Mouse (Mus musculus) embryonic facial prominence, embryonic 14.5 days (tissue): Measurements from ENCODE around the gene Cacnb4. TPM values are rescaled to one million over a fixed set of nuclear protein-coding genes. Genes with fewer than 3 reads are reported as not detected.

ENCODE experiments used
- ATAC-seq: fragments of 200-750 bp; cut with Nextera tagmentation; 2 replicates; pipeline ENCODE4 v1.8.0; 2017; ENCODE audit warnings: low read depth, moderate number of reproducible peaks, moderate TSS enrichment
- DNase-seq: peaks from one replicate; pipeline ENCODE4 v3.0.0-alpha.2; 2015; ENCODE audit warnings: low spot score
- H3K27ac ChIP-seq: fragments of 300-500 bp; sonication (generic); replicated peaks from 2 replicates; pipeline ENCODE4 v1.5.1; 2014; ENCODE audit warnings: low read depth, mild to moderate bottlenecking, low read length, moderate library complexity
- H3K27me3 ChIP-seq: fragments of 300-500 bp; sonication (generic); replicated peaks from 2 replicates; pipeline ENCODE4 v1.6.1; 2014; ENCODE audit warnings: low read length; ENCODE audit not compliant: control insufficient read depth, insufficient read depth
- H3K36me3 ChIP-seq: fragments of 300-500 bp; sonication (generic); 2 replicates; pipeline ENCODE4 v1.6.1; 2014; ENCODE audit warnings: low read length, mixed read lengths; ENCODE audit not compliant: control insufficient read depth, insufficient read depth
- H3K4me1 ChIP-seq: fragments of 300-500 bp; sonication (generic); 2 replicates; pipeline ENCODE4 v1.6.1; 2014; ENCODE audit warnings: antibody characterized with exemption, low read length; ENCODE audit not compliant: control insufficient read depth, insufficient read depth
- H3K4me2 ChIP-seq: fragments of 300-500 bp; sonication (generic); 2 replicates; pipeline ENCODE4 v1.6.1; 2014; ENCODE audit warnings: low read depth, mild to moderate bottlenecking, low read length, moderate library complexity, mixed read lengths
- H3K4me3 ChIP-seq: fragments of 300-500 bp; sonication (generic); 2 replicates; pipeline ENCODE4 v1.5.1; 2014; ENCODE audit warnings: low read depth, mild to moderate bottlenecking, low read length
- H3K9ac ChIP-seq: fragments of 300-500 bp; sonication (generic); 2 replicates; pipeline ENCODE4 v1.6.1; 2014; ENCODE audit warnings: low read depth, mild to moderate bottlenecking, low read length, moderate library complexity, mixed read lengths
- H3K9me3 ChIP-seq: fragments of 300-500 bp; sonication (generic); 2 replicates; pipeline ENCODE4 v1.6.1; 2016; ENCODE audit warnings: low read length; ENCODE audit not compliant: control insufficient read depth
- WGBS: fragments of 180-500 bp; shearing (Covaris S2); extraction: QIAGEN DNeasy Blood & Tissue Kit; methylation state at CpG from one replicate; pipeline ENCODE4 v1.1.7; 2014; 5-methylcytosine and 5-hydroxymethylcytosine counted together
- polyA plus RNA-seq: library from polyadenylated mRNA; unstranded; fragments of >200 nt; fragmentation: Nextera tagmentation; extraction: Ambion mirVana; gene quantifications from 2 replicates; pipeline ENCODE4 v1.2.1, GENCODE M21; 2014

Cacnb4 gene
- polyA plus RNA-seq, 1 experiment from 2014 or later, result 1.4 TPM

DNA sequence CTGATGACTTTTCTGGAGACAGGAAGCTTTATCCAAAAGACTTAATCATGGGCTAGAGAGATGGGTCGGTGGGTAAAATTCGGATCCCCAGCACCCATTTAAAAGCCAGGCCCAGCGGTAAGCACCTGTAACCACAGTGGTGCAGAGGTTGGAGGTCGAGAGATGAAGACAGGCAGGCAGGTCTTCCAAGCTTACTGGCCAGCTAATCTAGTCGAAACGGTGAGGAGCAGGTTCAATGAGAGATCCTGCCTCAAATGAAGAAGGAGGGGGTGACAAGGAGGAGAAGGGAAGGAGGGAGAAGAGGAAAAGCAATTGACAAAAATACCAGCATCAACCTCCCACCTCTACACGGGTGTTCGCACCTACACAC lies 72.0 kb downstream of the Cacnb4 start:
- no peak overlapping the region for H3K9ac ChIP-seq
- H3K4me2 ChIP-seq, result no peak overlapping the region
- H3K4me1 ChIP-seq, result no peaks in the 10 kb centered on the region
- 85% methylated on average over 8 of the region's 8 CpGs for WGBS
- no peaks in the 10 kb centered on the region for H3K27me3 ChIP-seq
- no peak overlapping the region for H3K27ac ChIP-seq
- DNase-seq (no peak), ATAC-seq (no peak)
- H3K4me3 ChIP-seq, result no peak overlapping the region
- no peaks in the 10 kb centered on the region for H3K36me3 ChIP-seq
- H3K9me3 ChIP-seq, result no peaks in the 10 kb centered on the region

DNA sequence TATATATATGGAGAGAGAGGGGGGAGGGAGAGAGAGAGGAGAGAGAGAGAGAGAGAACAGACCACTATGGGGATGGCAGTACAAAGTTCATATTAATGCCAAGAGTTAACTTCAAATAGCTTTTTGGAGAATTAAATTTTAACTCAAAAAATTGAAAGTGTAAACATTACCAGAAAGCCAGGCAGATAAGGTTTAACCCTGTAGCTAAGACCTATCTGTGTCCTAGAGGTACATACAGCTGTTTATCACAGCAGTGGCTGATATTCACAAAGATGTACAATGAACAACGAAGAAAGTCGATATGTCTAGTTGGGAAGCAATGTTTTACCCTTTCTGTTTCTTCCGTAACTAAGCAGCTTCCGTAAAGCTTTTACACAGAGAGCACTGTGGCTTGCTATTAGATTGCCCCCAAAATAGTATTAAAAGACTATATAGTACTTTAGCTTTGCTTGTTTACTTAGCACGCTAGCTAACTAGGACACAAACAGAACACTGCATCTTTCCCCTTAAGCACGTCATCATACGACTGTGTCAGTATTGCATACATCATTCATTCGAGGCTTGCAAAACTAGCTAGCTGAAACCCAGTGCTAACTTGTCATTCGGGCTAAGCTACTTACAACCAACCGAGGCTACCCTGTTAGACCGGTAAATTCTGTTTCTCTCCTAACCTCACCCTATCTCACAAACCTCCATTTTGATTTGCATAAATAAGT lies 72.5 kb downstream of the Cacnb4 start:
- no peak overlapping the region for H3K9ac ChIP-seq
- H3K36me3 ChIP-seq, result no peaks in the 10 kb centered on the region
- 83% methylated on average over 11 of the region's 11 CpGs for WGBS
- H3K4me1 ChIP-seq, result no peaks in the 10 kb centered on the region
- peak; percentile 19 for DNase-seq
- no peaks in the 10 kb centered on the region for H3K9me3 ChIP-seq
- H3K27ac ChIP-seq, result no peak overlapping the region
- H3K27me3 ChIP-seq, result no peaks in the 10 kb centered on the region
- no peak for ATAC-seq
- H3K4me3 ChIP-seq, result no peak overlapping the region
- no peak overlapping the region for H3K4me2 ChIP-seq

DNA sequence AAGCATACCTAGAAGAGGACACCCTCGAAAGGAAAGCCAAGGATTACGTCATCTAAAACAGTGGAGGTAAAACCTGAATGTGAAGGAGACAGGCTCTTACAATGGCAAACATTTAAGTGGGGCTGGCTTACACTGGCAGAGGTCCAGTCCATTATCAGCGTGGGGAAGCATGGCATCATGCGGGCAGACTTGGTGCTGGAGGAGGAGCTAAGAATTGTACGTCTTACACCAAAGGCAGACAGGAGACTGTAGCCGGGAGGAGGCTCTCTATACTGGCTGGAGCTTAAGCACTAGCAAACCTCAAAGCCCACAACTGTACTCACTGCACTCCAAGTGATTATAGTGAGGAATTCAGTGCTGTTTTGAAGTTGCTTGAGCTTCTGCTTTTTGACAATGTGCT lies 73.2 kb downstream of the Cacnb4 start:
- Histone ChIP-seq H3K4me1 (no peaks in the 10 kb centered on the region), H3K36me3 (no peaks in the 10 kb centered on the region), H3K4me2 (no peak overlapping the region), H3K9me3 (0 out of 2 replicates have a peak, but pooled peaks cover 3% of the 10 kb centered on the region), H3K27ac (no peak overlapping the region), H3K27me3 (no peaks in the 10 kb centered on the region), H3K4me3 (no peak overlapping the region), H3K9ac (no peak overlapping the region)
- ATAC-seq, result peak; percentile 75
- 54% methylated on average over 6 of the region's 6 CpGs for WGBS
- DNase-seq, result peak; percentile 61

DNA sequence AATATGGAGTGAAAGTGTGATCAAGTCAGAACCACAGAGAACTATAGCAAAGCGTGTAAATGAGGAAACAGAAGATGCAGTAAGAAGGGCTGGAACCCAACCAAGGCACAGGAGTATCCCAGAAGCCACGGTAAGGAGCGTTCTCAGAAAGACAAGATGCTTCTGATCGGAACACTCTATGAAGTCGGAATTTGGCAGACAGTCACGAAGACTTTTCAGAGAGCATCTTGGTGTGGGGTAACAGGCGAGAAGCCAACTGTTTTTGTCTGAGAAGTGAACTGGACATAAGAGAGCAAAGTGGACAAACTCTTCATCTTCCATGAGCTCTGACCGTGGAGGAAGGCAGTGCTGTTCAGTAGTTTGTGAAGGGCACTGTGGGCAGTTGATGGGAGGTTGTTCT lies 73.7 kb downstream of the Cacnb4 start:
- 0 out of 2 replicates have a peak, but pooled peaks cover 3% of the 10 kb centered on the region for H3K9me3 ChIP-seq
- no peaks in the 10 kb centered on the region for H3K27me3 ChIP-seq
- 84% methylated on average over 8 of the region's 8 CpGs for WGBS
- H3K4me2 ChIP-seq, result no peak overlapping the region
- H3K36me3 ChIP-seq, result no peaks in the 10 kb centered on the region
- H3K4me3 ChIP-seq, result no peak overlapping the region
- no peak overlapping the region for H3K27ac ChIP-seq
- H3K9ac ChIP-seq, result no peak overlapping the region
- no peaks in the 10 kb centered on the region for H3K4me1 ChIP-seq
- DNase-seq (no peak), ATAC-seq (no peak)

DNA sequence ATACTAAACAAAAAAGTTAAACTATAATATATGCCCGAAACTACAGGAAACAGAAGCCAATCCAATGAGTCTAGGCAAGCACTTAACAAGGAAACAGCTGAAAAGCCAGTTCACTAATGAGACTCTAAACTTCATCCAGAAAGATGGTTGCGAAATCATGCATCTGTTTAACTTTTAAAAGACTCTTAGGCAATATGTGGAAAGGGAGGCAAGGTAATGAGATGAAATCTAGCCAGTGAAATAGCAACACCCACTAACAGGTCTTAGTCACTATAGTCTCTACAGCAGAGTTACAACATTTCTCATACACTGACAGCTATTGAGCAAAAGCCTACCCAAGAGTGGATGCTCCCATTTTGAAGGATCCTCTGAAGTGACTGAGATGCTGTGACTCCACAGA lies 74.4 kb downstream of the Cacnb4 start:
- WGBS, result 85% methylated on average over 2 of the region's 2 CpGs
- H3K4me1 ChIP-seq, result no peaks in the 10 kb centered on the region
- no peaks in the 10 kb centered on the region for H3K27me3 ChIP-seq
- ATAC-seq (no peak), DNase-seq (peak; percentile 39)
- H3K4me3 ChIP-seq, result no peak overlapping the region
- H3K27ac ChIP-seq, result no peak overlapping the region
- H3K36me3 ChIP-seq, result no peaks in the 10 kb centered on the region
- H3K4me2 ChIP-seq, result no peak overlapping the region
- H3K9ac ChIP-seq, result no peak overlapping the region
- H3K9me3 ChIP-seq, result 0 out of 2 replicates have a peak, but pooled peaks cover 3% of the 10 kb centered on the region

DNA sequence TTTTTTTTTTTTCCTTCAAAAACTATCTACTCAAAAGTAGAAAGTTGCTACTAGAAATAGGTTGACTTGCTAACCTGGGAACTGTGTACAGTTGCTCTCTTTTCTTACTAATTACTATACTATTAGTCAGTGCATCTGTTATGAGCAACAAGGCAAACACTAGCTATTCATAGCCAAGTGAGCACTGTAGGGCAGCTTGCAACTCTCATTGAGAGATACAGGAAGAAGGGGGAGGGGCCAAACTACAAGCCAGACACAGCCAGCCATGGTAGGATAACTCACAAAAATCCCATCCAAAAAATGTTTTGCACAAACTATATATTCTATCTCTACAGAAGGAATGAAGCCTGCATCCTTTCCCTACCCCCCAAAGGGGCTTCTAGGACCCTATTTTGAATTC lies 79.1 kb downstream of the Cacnb4 start:
- Histone ChIP-seq H3K9ac (no peak overlapping the region), H3K36me3 (no peaks in the 10 kb centered on the region), H3K9me3 (0 out of 2 replicates have a peak, but pooled peaks cover 3% of the 10 kb centered on the region), H3K4me1 (no peaks in the 10 kb centered on the region), H3K27me3 (no peaks in the 10 kb centered on the region), H3K4me2 (no peak overlapping the region), H3K27ac (no peak overlapping the region), H3K4me3 (no peak overlapping the region)
- ATAC-seq, result no peak
- no peak for DNase-seq

DNA sequence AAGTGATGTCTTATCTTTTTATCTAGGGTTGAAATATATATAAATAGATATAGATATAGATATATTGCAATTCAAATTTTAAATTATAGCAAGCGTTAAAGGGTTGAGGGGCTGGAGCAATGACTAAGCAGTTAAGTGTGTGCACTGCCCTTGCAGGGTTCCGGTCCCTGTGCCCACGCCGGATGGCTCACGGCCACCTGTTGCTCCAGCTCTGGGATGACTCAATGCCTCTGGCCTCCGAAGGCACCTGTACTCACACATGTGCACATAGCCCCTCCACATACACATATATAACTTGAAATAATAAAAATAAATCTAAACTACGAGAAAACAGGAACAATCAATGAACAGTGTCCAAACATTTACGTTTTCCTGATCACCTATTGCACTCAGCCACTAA lies 82.8 kb downstream of the Cacnb4 start:
- peaks cover 9% of the 10 kb centered on the region; the same call in 1 of the 2 replicates for H3K4me1 ChIP-seq
- no peak for ATAC-seq

DNA sequence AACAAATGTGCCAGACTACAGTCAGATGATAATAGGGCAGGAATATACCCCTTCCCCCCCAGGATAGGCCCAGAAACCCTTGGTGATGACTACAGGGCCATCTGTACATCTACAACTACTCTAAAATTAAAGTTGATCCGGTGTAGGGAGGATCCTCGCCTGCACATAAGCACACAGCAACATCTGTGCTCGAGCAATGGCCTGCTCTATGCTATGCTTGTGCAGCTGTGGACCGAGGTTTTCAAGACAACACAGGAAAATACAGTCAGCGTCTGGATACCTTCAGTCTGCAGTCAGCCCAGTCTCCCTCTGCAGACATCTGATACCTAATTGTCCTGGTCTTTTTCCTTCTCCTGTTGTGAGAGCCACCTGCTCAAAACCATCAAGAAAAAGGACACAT lies 83.4 kb downstream of the Cacnb4 start:
- Histone ChIP-seq H3K27me3 (no peaks in the 10 kb centered on the region), H3K27ac (no peak overlapping the region), H3K4me2 (no peak overlapping the region), H3K4me1 (peaks cover 9% of the 10 kb centered on the region; the same call in 1 of the 2 replicates), H3K9me3 (no peaks in the 10 kb centered on the region), H3K36me3 (no peaks in the 10 kb centered on the region), H3K4me3 (no peak overlapping the region), H3K9ac (no peak overlapping the region)
- WGBS, result 45% methylated on average over 5 of the region's 5 CpGs
- peak; percentile 41 for DNase-seq
- peak; percentile 58; the same call in 1 of the 2 replicates for ATAC-seq

More for the DNA sequence above, 82.8 kb downstream of the Cacnb4 start:
- no peak for DNase-seq
- Histone ChIP-seq H3K27me3 (no peaks in the 10 kb centered on the region), H3K36me3 (no peaks in the 10 kb centered on the region), H3K4me3 (no peak overlapping the region), H3K9ac (no peak overlapping the region), H3K27ac (no peak overlapping the region), H3K9me3 (0 out of 2 replicates have a peak, but pooled peaks cover 3% of the 10 kb centered on the region), H3K4me2 (no peak overlapping the region)
- 89% methylated on average over 8 of the region's 8 CpGs for WGBS

DNA sequence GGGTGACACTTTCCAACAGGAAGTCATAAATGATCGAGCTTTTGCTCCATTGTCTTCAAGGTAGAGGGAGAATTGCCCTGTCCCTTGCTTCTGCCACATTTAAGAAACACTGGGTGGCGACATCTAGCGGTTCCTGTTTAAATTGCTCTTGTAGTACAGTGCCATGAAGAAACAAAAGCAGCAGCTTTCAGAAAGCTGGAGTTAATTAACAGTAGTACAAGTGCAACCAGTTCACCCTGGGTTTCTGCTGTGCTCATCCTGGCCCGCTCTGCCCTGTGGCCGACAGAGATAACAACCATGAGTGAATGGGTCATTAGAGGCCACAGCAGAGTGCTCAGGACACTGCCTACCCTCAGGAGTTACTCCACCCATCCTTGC lies 85.7 kb downstream of the Cacnb4 start:
- H3K9me3 ChIP-seq, result no peaks in the 10 kb centered on the region
- peaks cover 9% of the 10 kb centered on the region; the same call in 1 of the 2 replicates for H3K4me1 ChIP-seq
- 0% methylated on average over 5 of the region's 5 CpGs for WGBS
- no peak overlapping the region for H3K9ac ChIP-seq
- peak; percentile 78 for ATAC-seq
- H3K27me3 ChIP-seq, result no peaks in the 10 kb centered on the region
- no peak overlapping the region for H3K4me3 ChIP-seq
- peak overlapping the region; percentile 6; the same call in 1 of the 2 replicates for H3K4me2 ChIP-seq
- H3K27ac ChIP-seq, result no peak overlapping the region
- peak; percentile 93 for DNase-seq
- no peaks in the 10 kb centered on the region for H3K36me3 ChIP-seq
